Mouse (Mus musculus): ENCODE measurements around the gene Map3k20. TPM values are rescaled to one million over a fixed set of nuclear protein-coding genes. Genes with fewer than 3 reads are reported as not detected.

The Map3k20 gene
- polyA plus RNA-seq, 1 experiment from 2014 or later = 46.4 TPM

DNA sequence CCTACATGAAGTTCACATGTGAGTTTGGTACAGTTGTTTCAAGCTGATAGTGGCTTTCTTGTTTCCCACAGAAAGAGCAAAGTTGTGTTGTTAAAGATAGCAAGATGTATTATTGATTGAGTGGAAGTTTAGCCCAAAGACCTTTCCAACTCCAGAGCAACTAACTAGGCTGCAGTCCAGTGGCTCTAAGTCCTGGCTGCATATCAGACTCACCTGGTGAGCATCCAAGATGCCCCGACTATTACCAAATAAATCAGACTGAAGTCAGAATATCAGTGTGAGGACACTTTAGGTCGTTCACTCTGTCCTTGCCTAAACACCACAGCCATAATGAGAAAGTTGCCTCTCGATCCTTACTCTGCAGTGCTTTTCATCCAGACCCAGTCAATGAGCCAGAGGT is 59.8 kb downstream of the Map3k20 start:
- Histone ChIP-seq H3K36me3 (ENCODE audit: control insufficient read depth, insufficient read depth) (peaks cover 5% of the 10 kb centered on the region), H3K4me3 (ENCODE audit: low read length) (no peak overlapping the region), H3K4me2 (ENCODE audit: low read depth, low read length) (no peak overlapping the region), H3K27ac (ENCODE audit: low read length) (no peak overlapping the region), H3K9ac (ENCODE audit: low read length) (no peak overlapping the region), H3K9me3 (replicated peaks; ENCODE audit: control insufficient read depth, low read length) (peaks cover 5% of the 10 kb centered on the region), H3K4me1 (ENCODE audit: control insufficient read depth, insufficient read depth, low read length) (peaks cover 20% of the 10 kb centered on the region), H3K27me3 (ENCODE audit: control insufficient read depth, insufficient read depth, low read length) (no peaks in the 10 kb centered on the region)
- ATAC-seq (replicated peaks; ENCODE audit: extremely low read depth, insufficient read depth, low FRiP score) = no peak
- WGBS = 83% methylated on average over 3 of the region's 3 CpGs

DNA sequence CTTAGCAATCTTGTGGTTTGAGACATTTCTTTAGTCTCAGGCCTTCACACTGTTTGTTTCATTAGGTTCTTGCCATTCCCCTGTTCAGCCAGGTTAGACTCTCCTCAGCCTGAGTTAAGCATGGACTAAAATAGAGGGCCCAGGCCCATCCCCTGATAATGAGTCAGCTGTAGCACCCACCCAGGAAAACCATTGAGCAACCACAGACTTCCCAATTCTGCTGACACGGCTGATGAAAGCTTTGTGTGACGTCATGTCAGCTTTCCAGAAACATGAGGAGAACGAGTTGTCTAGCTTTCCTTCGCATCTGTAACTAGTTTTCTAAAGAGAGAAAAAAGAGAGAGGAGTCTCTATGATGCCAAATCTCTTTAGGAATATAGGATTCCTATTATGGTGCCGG is 65.9 kb downstream of the Map3k20 start:
- Histone ChIP-seq H3K4me1 (ENCODE audit: control insufficient read depth, insufficient read depth, low read length) (peaks cover 24% of the 10 kb centered on the region), H3K27ac (ENCODE audit: low read length) (no peak overlapping the region), H3K9me3 (replicated peaks; ENCODE audit: control insufficient read depth, low read length) (no peaks in the 10 kb centered on the region), H3K4me2 (ENCODE audit: low read depth, low read length) (no peak overlapping the region), H3K36me3 (ENCODE audit: control insufficient read depth, insufficient read depth) (peaks cover 4% of the 10 kb centered on the region; the same call in 1 of the 2 replicates), H3K9ac (ENCODE audit: low read length) (no peak overlapping the region), H3K27me3 (ENCODE audit: control insufficient read depth, insufficient read depth, low read length) (no peaks in the 10 kb centered on the region), H3K4me3 (ENCODE audit: low read length) (no peak overlapping the region)
- ATAC-seq (replicated peaks; ENCODE audit: extremely low read depth, insufficient read depth, low FRiP score) = no peak
- WGBS = 69% methylated on average over 5 of the region's 5 CpGs

DNA sequence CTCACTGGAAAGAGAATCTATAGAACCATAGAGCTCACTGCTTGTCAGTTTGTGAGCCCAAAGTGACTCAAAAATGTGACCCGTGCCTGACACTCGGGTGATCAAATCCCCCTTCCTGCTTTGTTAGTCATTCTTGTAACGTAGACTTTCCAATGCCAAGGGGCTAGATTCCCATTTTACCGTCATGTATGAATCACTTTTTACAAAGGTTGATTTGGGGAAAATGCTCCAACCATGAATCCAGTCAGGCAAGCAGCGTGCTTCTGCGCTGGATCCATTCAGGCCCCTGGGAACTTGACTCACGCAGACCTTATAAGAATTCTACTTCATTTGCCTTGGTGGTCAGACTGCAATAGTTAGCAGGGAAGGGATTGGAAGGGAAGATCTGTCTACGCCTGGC is 66.3 kb downstream of the Map3k20 start:
- no peaks in the 10 kb centered on the region for H3K27me3 ChIP-seq (ENCODE audit: control insufficient read depth, insufficient read depth, low read length)
- H3K4me2 ChIP-seq (ENCODE audit: low read depth, low read length) = no peak overlapping the region
- H3K27ac ChIP-seq (ENCODE audit: low read length) = no peak overlapping the region
- 90% methylated on average over 8 of the region's 8 CpGs for WGBS
- no peak for ATAC-seq (replicated peaks; ENCODE audit: extremely low read depth, insufficient read depth, low FRiP score)
- H3K4me1 ChIP-seq (ENCODE audit: control insufficient read depth, insufficient read depth, low read length) = peaks cover 24% of the 10 kb centered on the region
- H3K9me3 ChIP-seq (replicated peaks; ENCODE audit: control insufficient read depth, low read length) = no peaks in the 10 kb centered on the region
- no peak overlapping the region for H3K4me3 ChIP-seq (ENCODE audit: low read length)
- H3K9ac ChIP-seq (ENCODE audit: low read length) = no peak overlapping the region
- peaks cover 8% of the 10 kb centered on the region for H3K36me3 ChIP-seq (ENCODE audit: control insufficient read depth, insufficient read depth)

DNA sequence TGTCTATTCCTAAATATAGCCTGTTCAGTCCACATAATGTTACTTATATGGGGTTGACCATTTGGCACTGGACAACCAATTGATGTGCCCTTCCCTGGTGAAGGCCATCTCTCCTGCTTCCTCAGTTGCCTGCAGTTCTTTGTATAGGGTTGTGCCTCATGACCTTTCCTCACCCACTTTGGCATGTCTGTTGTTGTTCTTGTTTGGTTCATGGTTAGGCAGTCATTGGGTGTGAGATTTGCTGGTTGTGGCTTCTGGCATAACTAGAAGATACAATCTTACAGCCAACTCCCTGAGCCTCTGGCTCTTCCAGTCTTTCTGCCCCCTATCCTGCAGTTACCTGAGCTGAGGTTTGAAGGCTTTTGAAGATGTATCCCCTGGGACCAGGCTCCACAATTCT is 67.3 kb downstream of the Map3k20 start:
- Histone ChIP-seq H3K4me3 (ENCODE audit: low read length) (no peak overlapping the region), H3K27me3 (ENCODE audit: control insufficient read depth, insufficient read depth, low read length) (no peaks in the 10 kb centered on the region), H3K9ac (ENCODE audit: low read length) (no peak overlapping the region), H3K4me2 (ENCODE audit: low read depth, low read length) (no peak overlapping the region), H3K27ac (ENCODE audit: low read length) (no peak overlapping the region), H3K36me3 (ENCODE audit: control insufficient read depth, insufficient read depth) (peaks cover 8% of the 10 kb centered on the region), H3K4me1 (ENCODE audit: control insufficient read depth, insufficient read depth, low read length) (peaks cover 17% of the 10 kb centered on the region), H3K9me3 (replicated peaks; ENCODE audit: control insufficient read depth, low read length) (no peaks in the 10 kb centered on the region)
- ATAC-seq (replicated peaks; ENCODE audit: extremely low read depth, insufficient read depth, low FRiP score) = no peak

DNA sequence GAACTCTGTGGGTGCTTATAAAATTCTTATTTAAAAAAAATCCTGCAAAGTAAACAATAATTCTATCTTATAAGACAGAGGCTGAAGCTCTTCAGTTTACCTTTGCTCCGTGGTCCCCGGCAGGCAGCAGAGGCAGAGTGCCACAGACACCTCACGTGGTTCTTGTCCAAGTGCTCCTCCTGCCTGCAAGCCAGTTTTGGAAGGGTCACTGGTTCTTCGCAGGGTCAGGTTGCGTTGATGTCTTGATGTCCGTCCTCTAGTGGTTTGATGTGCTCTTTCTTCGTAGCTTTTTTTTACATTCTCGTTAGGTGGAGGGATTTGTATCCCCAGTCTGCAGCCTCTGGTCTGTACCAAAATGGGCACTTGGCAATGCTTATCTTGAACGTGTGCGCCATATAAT is 71.0 kb downstream of the Map3k20 start:
- ATAC-seq (replicated peaks; ENCODE audit: extremely low read depth, insufficient read depth, low FRiP score) = no peak
- H3K4me1 ChIP-seq (ENCODE audit: control insufficient read depth, insufficient read depth, low read length) = 0 out of 2 replicates have a peak, but pooled peaks cover 3% of the 10 kb centered on the region
- 84% methylated on average over 10 of the region's 10 CpGs for WGBS
- H3K27ac ChIP-seq (ENCODE audit: low read length) = no peak overlapping the region
- H3K4me3 ChIP-seq (ENCODE audit: low read length) = no peak overlapping the region
- peaks cover 8% of the 10 kb centered on the region for H3K36me3 ChIP-seq (ENCODE audit: control insufficient read depth, insufficient read depth)
- no peak overlapping the region for H3K9ac ChIP-seq (ENCODE audit: low read length)
- no peaks in the 10 kb centered on the region for H3K27me3 ChIP-seq (ENCODE audit: control insufficient read depth, insufficient read depth, low read length)
- H3K9me3 ChIP-seq (replicated peaks; ENCODE audit: control insufficient read depth, low read length) = no peaks in the 10 kb centered on the region
- H3K4me2 ChIP-seq (ENCODE audit: low read depth, low read length) = no peak overlapping the region

DNA sequence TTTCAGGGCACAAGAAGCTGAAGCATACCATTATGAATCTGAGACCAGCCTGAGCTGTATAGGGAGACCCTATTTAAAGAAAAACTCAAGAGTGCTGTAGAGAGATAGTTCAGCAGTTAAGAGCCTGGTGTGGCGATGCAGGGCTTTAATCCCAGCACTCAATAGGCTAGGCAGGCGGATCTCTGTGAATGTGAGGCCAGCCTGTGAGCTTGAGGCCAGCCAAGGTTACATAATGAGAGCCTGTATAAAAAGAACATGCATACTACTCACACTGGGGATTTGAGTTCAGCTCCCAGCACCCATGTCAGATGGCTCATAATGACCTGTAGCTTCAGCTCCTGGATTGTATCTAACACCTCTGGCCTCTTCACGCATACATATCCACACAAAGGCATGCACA is 76.1 kb downstream of the Map3k20 start:
- Histone ChIP-seq H3K27ac (ENCODE audit: low read length) (no peak overlapping the region), H3K27me3 (ENCODE audit: control insufficient read depth, insufficient read depth, low read length) (no peaks in the 10 kb centered on the region), H3K36me3 (ENCODE audit: control insufficient read depth, insufficient read depth) (peaks cover 2% of the 10 kb centered on the region), H3K4me3 (ENCODE audit: low read length) (no peak overlapping the region), H3K9ac (ENCODE audit: low read length) (no peak overlapping the region), H3K4me1 (ENCODE audit: control insufficient read depth, insufficient read depth, low read length) (peaks cover 17% of the 10 kb centered on the region), H3K9me3 (replicated peaks; ENCODE audit: control insufficient read depth, low read length) (no peaks in the 10 kb centered on the region), H3K4me2 (ENCODE audit: low read depth, low read length) (no peak overlapping the region)
- 54% methylated on average over 3 of the region's 3 CpGs for WGBS
- peak; percentile 49 for ATAC-seq (replicated peaks; ENCODE audit: extremely low read depth, insufficient read depth, low FRiP score)

DNA sequence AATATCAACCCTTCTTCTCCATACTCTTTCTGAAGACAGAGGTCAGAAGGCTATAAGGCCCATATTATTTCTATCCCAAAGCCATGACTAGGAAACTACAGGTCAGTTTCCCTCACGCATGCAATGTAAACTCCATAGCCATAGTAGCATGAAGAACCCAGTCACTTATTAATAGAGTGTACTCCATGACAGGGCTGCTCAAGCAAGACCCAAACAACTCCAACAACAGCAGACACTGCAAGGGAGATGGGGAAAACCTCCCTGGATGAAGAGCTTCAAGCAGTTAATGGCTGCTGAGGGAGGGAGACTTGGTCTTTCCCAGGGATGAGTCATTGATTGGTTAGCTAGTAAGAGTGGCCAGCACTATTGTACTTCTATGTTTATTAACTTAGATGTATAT is 78.0 kb downstream of the Map3k20 start:
- H3K4me3 ChIP-seq (ENCODE audit: low read length) = no peak overlapping the region
- H3K4me2 ChIP-seq (ENCODE audit: low read depth, low read length) = no peak overlapping the region
- no peak for ATAC-seq (replicated peaks; ENCODE audit: extremely low read depth, insufficient read depth, low FRiP score)
- WGBS = 93% methylated on average over 1 of the region's 1 CpGs
- H3K27ac ChIP-seq (ENCODE audit: low read length) = no peak overlapping the region
- no peaks in the 10 kb centered on the region for H3K27me3 ChIP-seq (ENCODE audit: control insufficient read depth, insufficient read depth, low read length)
- H3K4me1 ChIP-seq (ENCODE audit: control insufficient read depth, insufficient read depth, low read length) = peaks cover 22% of the 10 kb centered on the region
- no peak overlapping the region for H3K9ac ChIP-seq (ENCODE audit: low read length)
- no peaks in the 10 kb centered on the region; the same call in 1 of the 2 replicates for H3K36me3 ChIP-seq (ENCODE audit: control insufficient read depth, insufficient read depth)
- no peaks in the 10 kb centered on the region for H3K9me3 ChIP-seq (replicated peaks; ENCODE audit: control insufficient read depth, low read length)

DNA sequence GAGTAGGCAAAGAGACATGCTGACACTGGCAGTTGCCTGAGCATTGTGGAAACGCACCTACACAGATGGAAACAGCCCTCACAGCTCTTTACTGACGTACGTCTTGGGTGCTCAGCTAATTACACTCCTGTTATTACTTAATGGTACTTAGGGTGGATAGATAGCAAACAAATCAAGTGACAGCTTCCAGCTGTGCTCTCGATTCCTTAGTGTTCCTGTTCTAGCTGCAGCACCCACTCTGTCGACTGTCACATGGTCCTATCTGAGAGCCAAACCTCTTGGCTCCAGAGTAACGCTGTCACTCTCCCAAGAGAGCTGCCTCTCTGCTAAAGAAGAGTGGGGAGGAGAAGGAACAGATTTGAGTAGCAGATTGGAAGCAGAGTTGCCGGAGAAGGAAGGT is 80.5 kb downstream of the Map3k20 start:
- Histone ChIP-seq H3K9me3 (replicated peaks; ENCODE audit: control insufficient read depth, low read length) (no peaks in the 10 kb centered on the region), H3K36me3 (ENCODE audit: control insufficient read depth, insufficient read depth) (no peaks in the 10 kb centered on the region; the same call in 1 of the 2 replicates), H3K27me3 (ENCODE audit: control insufficient read depth, insufficient read depth, low read length) (no peaks in the 10 kb centered on the region), H3K27ac (ENCODE audit: low read length) (peak overlapping the region; percentile 60), H3K4me1 (ENCODE audit: control insufficient read depth, insufficient read depth, low read length) (peaks cover 35% of the 10 kb centered on the region), H3K4me3 (ENCODE audit: low read length) (no peak overlapping the region), H3K9ac (ENCODE audit: low read length) (no peak overlapping the region), H3K4me2 (ENCODE audit: low read depth, low read length) (no peak overlapping the region)
- ATAC-seq (replicated peaks; ENCODE audit: extremely low read depth, insufficient read depth, low FRiP score) = peak; percentile 59
- 24% methylated on average over 7 of the region's 7 CpGs for WGBS

DNA sequence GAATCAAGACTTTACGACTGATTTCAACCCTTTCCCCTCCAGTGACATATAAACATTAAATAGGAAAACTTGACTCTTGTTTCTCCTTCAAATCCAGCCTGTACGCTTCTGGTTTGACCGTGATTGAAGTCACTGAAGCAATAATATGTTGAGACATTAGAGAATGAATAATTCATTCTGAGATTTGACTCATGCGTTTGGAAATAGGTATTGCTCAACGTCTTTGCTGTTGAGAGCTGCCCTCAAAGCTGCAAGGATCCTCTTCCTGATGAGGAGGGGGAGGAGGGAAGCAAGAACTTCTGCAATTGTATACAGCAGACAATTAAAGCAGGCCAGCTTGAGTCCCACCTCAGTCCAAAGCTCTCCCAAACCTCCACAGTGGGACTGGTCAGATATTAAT is 81.1 kb downstream of the Map3k20 start:
- Histone ChIP-seq H3K4me3 (ENCODE audit: low read length) (no peak overlapping the region), H3K4me1 (ENCODE audit: control insufficient read depth, insufficient read depth, low read length) (peaks cover 35% of the 10 kb centered on the region), H3K27me3 (ENCODE audit: control insufficient read depth, insufficient read depth, low read length) (no peaks in the 10 kb centered on the region), H3K9ac (ENCODE audit: low read length) (no peak overlapping the region), H3K9me3 (replicated peaks; ENCODE audit: control insufficient read depth, low read length) (no peaks in the 10 kb centered on the region), H3K4me2 (ENCODE audit: low read depth, low read length) (no peak overlapping the region), H3K36me3 (ENCODE audit: control insufficient read depth, insufficient read depth) (no peaks in the 10 kb centered on the region; the same call in 1 of the 2 replicates), H3K27ac (ENCODE audit: low read length) (no peak overlapping the region; the same call in 1 of the 2 replicates)
- ATAC-seq (replicated peaks; ENCODE audit: extremely low read depth, insufficient read depth, low FRiP score) = no peak
- WGBS = 59% methylated on average over 5 of the region's 5 CpGs

DNA sequence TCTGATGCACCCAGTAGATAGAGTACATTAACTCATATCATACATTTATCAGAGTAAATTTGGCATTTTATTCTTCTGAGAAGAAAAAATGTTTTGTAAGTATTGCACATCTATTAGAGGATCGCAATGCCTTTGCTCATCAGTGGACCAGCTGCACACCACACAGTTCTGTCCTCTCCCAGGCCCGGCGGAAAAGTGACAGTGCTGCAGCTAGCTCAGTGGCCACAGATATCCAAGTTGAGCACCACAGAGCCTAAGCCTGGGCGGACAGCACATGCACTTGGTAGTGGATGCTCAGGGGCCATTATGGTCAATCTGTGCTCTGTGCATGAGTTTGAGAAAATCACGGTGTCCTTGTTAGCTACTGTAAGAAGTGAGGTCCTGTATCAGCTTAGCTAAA is 82.4 kb downstream of the Map3k20 start:
- Histone ChIP-seq H3K9me3 (replicated peaks; ENCODE audit: control insufficient read depth, low read length) (no peaks in the 10 kb centered on the region), H3K27ac (ENCODE audit: low read length) (no peak overlapping the region), H3K4me3 (ENCODE audit: low read length) (no peak overlapping the region), H3K9ac (ENCODE audit: low read length) (no peak overlapping the region), H3K4me1 (ENCODE audit: control insufficient read depth, insufficient read depth, low read length) (peaks cover 33% of the 10 kb centered on the region), H3K36me3 (ENCODE audit: control insufficient read depth, insufficient read depth) (no peaks in the 10 kb centered on the region; the same call in 1 of the 2 replicates), H3K4me2 (ENCODE audit: low read depth, low read length) (no peak overlapping the region), H3K27me3 (ENCODE audit: control insufficient read depth, insufficient read depth, low read length) (no peaks in the 10 kb centered on the region)
- 91% methylated on average over 5 of the region's 5 CpGs for WGBS
- ATAC-seq (replicated peaks; ENCODE audit: extremely low read depth, insufficient read depth, low FRiP score) = no peak
